Mouse (Mus musculus): ENCODE measurements around the gene Cbln3.

Cbln3 gene

GRCm38 (mm10) chr14:55879623-55880022, 4.6 kb downstream of the Cbln3 start:
- DNase-seq (ENCODE audit: low spot score): peak; percentile 70

- no peak for DNase-seq (ENCODE audit: low spot score)
Measured at GRCm38 (mm10) chr14:55878316-55878940, 5.8 kb downstream of the Cbln3 start.

GRCm38 (mm10) chr14:55877469-55878315, 6.5 kb downstream of the Cbln3 start:
- DNase-seq (ENCODE audit: low spot score): no peak

GRCm38 (mm10) chr14:55873714-55874683, 10.2 kb downstream of the Cbln3 start:
- peak; percentile 52 for DNase-seq (ENCODE audit: low spot score)

- no peak for DNase-seq (ENCODE audit: low spot score)
Measured at GRCm38 (mm10) chr14:55873242-55873713, 10.9 kb downstream of the Cbln3 start.

GRCm38 (mm10) chr14:55872551-55872950, 11.6 kb downstream of the Cbln3 start:
- no peak for DNase-seq (ENCODE audit: low spot score)

GRCm38 (mm10) chr14:55872039-55872438, 12.2 kb downstream of the Cbln3 start:
- no peak for DNase-seq (ENCODE audit: low spot score)

GRCm38 (mm10) chr14:55869538-55869937, 14.7 kb downstream of the Cbln3 start:
- DNase-seq (ENCODE audit: low spot score): no peak

GRCm38 (mm10) chr14:55868230-55869026, 15.8 kb downstream of the Cbln3 start:
- no peak for DNase-seq (ENCODE audit: low spot score)

- peak; percentile 39 for DNase-seq (ENCODE audit: low spot score)
Measured at GRCm38 (mm10) chr14:55866962-55867361, 17.2 kb downstream of the Cbln3 start.

- no peak for DNase-seq (ENCODE audit: low spot score)
Measured at GRCm38 (mm10) chr14:55863773-55864172, 20.4 kb downstream of the Cbln3 start.

GRCm38 (mm10) chr14:55862970-55863369, 21.2 kb downstream of the Cbln3 start:
- DNase-seq (ENCODE audit: low spot score): no peak

GRCm38 (mm10) chr14:55862186-55862585, 22.0 kb downstream of the Cbln3 start:
- DNase-seq (ENCODE audit: low spot score): no peak

- no peak for DNase-seq (ENCODE audit: low spot score)
Measured at GRCm38 (mm10) chr14:55857588-55857987, 26.6 kb downstream of the Cbln3 start.

- no peak for DNase-seq (ENCODE audit: low spot score)
Measured at GRCm38 (mm10) chr14:55855101-55855561, 29.1 kb downstream of the Cbln3 start.

- DNase-seq (ENCODE audit: low spot score): no peak
Measured at GRCm38 (mm10) chr14:55854406-55855100, 29.6 kb downstream of the Cbln3 start.

GRCm38 (mm10) chr14:55853621-55854285, 30.4 kb downstream of the Cbln3 start, which contains the start of gene Nynrin:
TSS of gene Nynrin (plus strand) at chr14:55854010.
- DNase-seq (ENCODE audit: low spot score): no peak

- no peak for DNase-seq (ENCODE audit: low spot score)
Measured at GRCm38 (mm10) chr14:55852646-55853551, 31.3 kb downstream of the Cbln3 start.

- no peak for DNase-seq (ENCODE audit: low spot score)
Measured at GRCm38 (mm10) chr14:55850885-55851284, 33.3 kb downstream of the Cbln3 start.
